Mouse (Mus musculus) urinary bladder, adult 18-20 months (tissue): ENCODE data around the gene Nlrc4.
"Not testable (repeated sequence)": the region's sequence is repeated elsewhere in the genome, so short reads cannot be mapped to it uniquely, and the experiment has no call there.

ENCODE experiments used
- DNase-seq, 2 experiments: peaks; one replicate each; pipeline ENCODE4 v3.0.0; 2022; ENCODE audit warnings: low spot score in 2 of 2, mixed read lengths in 2 of 2

Nlrc4 gene

GRCm38 (mm10) chr17:74458711-74459408 is at the start of gene Nlrc4:
Gene Nlrc4 (minus strand): TSS chr17:74459142.
- DNase-seq = no peak

GRCm38 (mm10) chr17:74508600-74508999 is 49.7 kb upstream of the Nlrc4 start:
- no peak for DNase-seq

- no peak for DNase-seq
These were observed 49.0 kb upstream of the Nlrc4 start for GRCm38 (mm10) chr17:74507934-74508333.

- no peak for DNase-seq
These were observed 42.1 kb upstream of the Nlrc4 start for GRCm38 (mm10) chr17:74501085-74501484.

GRCm38 (mm10) chr17:74500204-74500603 is 41.3 kb upstream of the Nlrc4 start:
- DNase-seq = no peak

GRCm38 (mm10) chr17:74491565-74491964 is 32.6 kb upstream of the Nlrc4 start:
- no peak for DNase-seq

- DNase-seq = no peak
These were observed 30.9 kb upstream of the Nlrc4 start for GRCm38 (mm10) chr17:74489901-74490220.

GRCm38 (mm10) chr17:74489024-74489900 is 30.3 kb upstream of the Nlrc4 start, which contains the start of gene Yipf4:
Gene Yipf4 (plus strand): TSS chr17:74489493.
- DNase-seq = peak; percentile 93 to 96

GRCm38 (mm10) chr17:74480361-74481069 is 21.6 kb upstream of the Nlrc4 start:
- no peak for DNase-seq

GRCm38 (mm10) chr17:74470133-74470532 is 11.2 kb upstream of the Nlrc4 start:
- DNase-seq = not testable (repeated sequence)

GRCm38 (mm10) chr17:74467981-74468380 is 9.0 kb upstream of the Nlrc4 start:
- not testable (repeated sequence) for DNase-seq

- DNase-seq = no peak
These were observed 4.6 kb upstream of the Nlrc4 start for GRCm38 (mm10) chr17:74463510-74463909.

- no peak for DNase-seq
These were observed 817 bp downstream of the Nlrc4 start for GRCm38 (mm10) chr17:74457972-74458677.

- no peak for DNase-seq
These were observed 2.1 kb downstream of the Nlrc4 start for GRCm38 (mm10) chr17:74456825-74457224.

GRCm38 (mm10) chr17:74455426-74455825 is 3.5 kb downstream of the Nlrc4 start:
- no peak for DNase-seq

- DNase-seq = no peak
These were observed 4.3 kb downstream of the Nlrc4 start for GRCm38 (mm10) chr17:74454660-74455059.

- no peak for DNase-seq
These were observed 5.0 kb downstream of the Nlrc4 start for GRCm38 (mm10) chr17:74453928-74454327.

- DNase-seq = no peak
These were observed 9.2 kb downstream of the Nlrc4 start for GRCm38 (mm10) chr17:74449776-74450175.

GRCm38 (mm10) chr17:74440486-74440885 is 18.5 kb downstream of the Nlrc4 start:
- no peak for DNase-seq

GRCm38 (mm10) chr17:74437762-74438161 is 21.2 kb downstream of the Nlrc4 start:
- DNase-seq = no peak

- DNase-seq = no peak
These were observed 26.3 kb downstream of the Nlrc4 start for GRCm38 (mm10) chr17:74432631-74433030.

GRCm38 (mm10) chr17:74431481-74431880 is 27.5 kb downstream of the Nlrc4 start:
- no peak for DNase-seq
